Mouse (Mus musculus): Measurements from ENCODE around the gene Lrrc2. TPM values are rescaled to one million over a fixed set of nuclear protein-coding genes. Genes with fewer than 3 reads are reported as not detected.

Lrrc2 gene
- polyA plus RNA-seq, 1 experiment from 2014 or later, result 2.6 TPM

DNA sequence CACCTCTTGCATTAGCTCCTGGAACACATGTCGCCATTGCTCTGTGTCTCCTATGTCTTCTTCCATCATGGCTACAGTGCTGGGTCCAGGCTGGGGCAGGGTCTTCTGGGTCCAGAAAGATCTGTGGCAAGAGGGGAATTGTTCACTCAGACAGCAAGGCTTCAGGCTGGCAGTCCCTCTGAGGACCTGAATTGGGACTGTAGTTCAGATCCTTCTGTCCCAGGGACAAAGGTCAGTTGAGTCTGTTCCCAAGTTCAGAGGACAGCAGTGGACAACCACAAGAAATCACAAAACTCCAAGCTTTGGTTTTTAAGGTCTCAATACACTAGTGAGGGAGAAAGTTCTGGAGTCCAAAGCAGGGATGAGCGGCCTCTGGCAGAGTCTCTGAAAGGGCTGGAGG lies 38.2 kb downstream of the Lrrc2 start:
- 76% methylated on average over 2 of the region's 2 CpGs for WGBS

DNA sequence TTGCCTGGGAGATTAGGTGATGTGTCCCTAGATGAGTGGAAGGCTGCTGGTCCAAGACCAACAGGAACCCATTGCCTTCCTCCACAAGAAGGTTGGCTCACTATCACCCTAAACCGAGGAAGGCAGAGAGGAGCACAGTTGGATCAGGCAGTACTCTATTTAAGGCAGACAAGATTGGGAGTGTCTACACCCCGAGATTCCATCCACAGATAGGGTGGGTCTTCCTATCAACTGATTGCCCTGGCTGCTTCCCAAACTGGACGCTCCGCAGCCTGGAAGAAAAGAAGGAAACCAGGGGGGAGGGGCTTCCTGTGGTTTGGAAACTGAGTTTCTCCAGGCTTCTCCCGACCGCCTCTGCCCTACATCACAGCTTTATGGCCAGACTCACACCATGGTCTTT lies 38.9 kb downstream of the Lrrc2 start, which contains the start of gene Rtp3:
TSS of gene Rtp3 (minus strand) at position 380 of the 400 bp plus-strand sequence.
- Histone ChIP-seq H3K27me3 (replicated peaks) (no peaks in the 10 kb centered on the region), H3K9ac (no peak within 1 kb of the TSS), H3K4me2 (no peak within 1 kb of the TSS), H3K27ac (replicated peaks) (no peak within 1 kb of the TSS), H3K4me1 (peaks cover 8% of the 10 kb centered on the region; the same call in 1 of the 2 replicates), H3K9me3 (no peaks in the 10 kb centered on the region), H3K4me3 (no peak within 1 kb of the TSS), H3K36me3 (no peaks in the 10 kb centered on the region)
- 49% methylated on average over 6 of the region's 6 CpGs for WGBS
- no peak for ATAC-seq (ENCODE audit: extremely low read depth, insufficient number of reproducible peaks, low FRiP score, low TSS enrichment)

More for the DNA sequence above, 38.2 kb downstream of the Lrrc2 start:
- no peak for ATAC-seq (ENCODE audit: extremely low read depth, insufficient number of reproducible peaks, low FRiP score, low TSS enrichment)
- H3K4me3 ChIP-seq, result no peak overlapping the region
- no peaks in the 10 kb centered on the region for H3K27me3 ChIP-seq (replicated peaks)
- H3K4me2 ChIP-seq, result no peak overlapping the region
- no peak overlapping the region for H3K27ac ChIP-seq (replicated peaks)
- peaks cover 8% of the 10 kb centered on the region; the same call in 1 of the 2 replicates for H3K4me1 ChIP-seq
- H3K36me3 ChIP-seq, result no peaks in the 10 kb centered on the region
- H3K9me3 ChIP-seq, result no peaks in the 10 kb centered on the region
- no peak overlapping the region for H3K9ac ChIP-seq

DNA sequence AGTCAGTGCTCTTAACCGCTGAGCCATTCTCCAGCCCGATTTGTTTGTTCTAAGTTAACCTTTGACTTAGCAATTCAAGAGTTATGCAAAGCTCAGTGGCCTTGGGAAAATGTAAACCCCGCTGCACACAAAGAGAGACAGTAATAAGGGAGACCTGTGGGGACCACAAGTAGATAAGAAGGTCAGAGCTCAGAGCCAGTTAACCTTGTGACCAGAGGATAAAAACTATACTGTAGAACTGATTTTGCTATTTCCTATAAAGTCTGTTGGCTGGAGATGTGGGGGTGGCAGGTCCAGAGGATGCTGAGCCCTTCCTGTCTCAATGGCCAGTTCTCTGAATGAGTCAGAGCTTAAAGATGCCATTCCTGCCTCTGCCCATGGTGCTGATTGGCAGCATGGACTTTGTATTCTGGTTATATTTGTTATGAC lies 42.0 kb downstream of the Lrrc2 start:
- H3K4me3 ChIP-seq, result no peak overlapping the region
- peaks cover 8% of the 10 kb centered on the region; the same call in 1 of the 2 replicates for H3K4me1 ChIP-seq
- H3K27ac ChIP-seq (replicated peaks), result no peak overlapping the region
- H3K4me2 ChIP-seq, result no peak overlapping the region
- WGBS, result 39% methylated on average over 3 of the region's 3 CpGs
- no peak for ATAC-seq (ENCODE audit: extremely low read depth, insufficient number of reproducible peaks, low FRiP score, low TSS enrichment)
- no peaks in the 10 kb centered on the region for H3K9me3 ChIP-seq
- no peak overlapping the region for H3K9ac ChIP-seq
- H3K27me3 ChIP-seq (replicated peaks), result no peaks in the 10 kb centered on the region
- H3K36me3 ChIP-seq, result no peaks in the 10 kb centered on the region

DNA sequence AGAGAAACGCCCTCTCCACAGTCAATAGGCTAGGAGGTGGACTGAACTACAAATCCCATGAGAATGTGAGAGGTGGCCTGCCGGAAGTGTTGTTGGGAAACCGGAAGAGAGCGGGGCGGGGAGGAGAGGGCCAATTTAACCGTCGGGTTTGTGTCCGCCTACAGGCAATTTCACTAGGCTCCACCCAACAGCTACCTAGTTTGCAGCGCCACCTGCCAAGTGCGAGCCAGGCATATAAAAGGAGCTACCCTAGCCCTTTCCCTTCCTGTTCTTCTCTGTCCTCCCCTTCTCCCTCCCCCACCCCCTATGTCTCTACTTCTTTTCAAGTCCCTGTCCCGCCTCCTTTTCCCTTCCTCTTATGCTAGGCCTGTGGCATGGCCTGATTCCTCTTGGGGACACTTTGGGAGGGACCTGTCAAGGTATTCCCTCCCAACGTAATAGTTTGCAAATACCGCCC lies 43.4 kb downstream of the Lrrc2 start:
- no peaks in the 10 kb centered on the region for H3K9me3 ChIP-seq
- peak overlapping the region; percentile 56 for H3K4me3 ChIP-seq
- peak overlapping the region; percentile 70 for H3K4me2 ChIP-seq
- H3K4me1 ChIP-seq, result peaks cover 4% of the 10 kb centered on the region
- 0 out of 2 replicates have a peak overlapping the region, but pooled peaks have one; percentile 36 for H3K27ac ChIP-seq (replicated peaks)
- peak; percentile 73 for ATAC-seq (ENCODE audit: extremely low read depth, insufficient number of reproducible peaks, low FRiP score, low TSS enrichment)
- 10% methylated on average over 13 of the region's 13 CpGs for WGBS
- no peaks in the 10 kb centered on the region for H3K27me3 ChIP-seq (replicated peaks)
- no peaks in the 10 kb centered on the region for H3K36me3 ChIP-seq
- H3K9ac ChIP-seq, result peak overlapping the region; percentile 77

DNA sequence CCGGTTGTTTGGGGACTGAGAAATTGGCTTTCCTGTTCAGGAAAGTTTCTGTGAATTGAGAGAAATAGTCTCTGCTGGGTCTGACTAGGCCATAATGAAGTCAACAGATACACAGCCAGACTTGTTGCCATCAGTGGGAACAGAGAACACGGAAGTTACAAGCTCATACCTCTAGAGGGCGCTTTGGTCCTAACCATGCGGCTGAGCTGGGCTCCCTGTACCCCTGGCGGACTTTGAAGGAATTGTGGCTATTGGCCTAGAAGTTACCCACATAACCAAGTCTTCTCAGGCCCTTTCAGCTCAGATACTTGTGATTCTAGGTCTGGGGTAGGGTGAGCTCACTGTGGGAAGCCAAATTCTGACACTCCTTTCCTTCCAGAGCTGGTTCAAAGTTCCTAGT lies 45.9 kb downstream of the Lrrc2 start:
- Histone ChIP-seq H3K4me1 (peaks cover 4% of the 10 kb centered on the region), H3K27ac (replicated peaks) (no peak overlapping the region), H3K9ac (peak overlapping the region; percentile 28; the same call in 1 of the 2 replicates), H3K27me3 (replicated peaks) (no peaks in the 10 kb centered on the region), H3K9me3 (no peaks in the 10 kb centered on the region), H3K4me2 (no peak overlapping the region), H3K36me3 (no peaks in the 10 kb centered on the region), H3K4me3 (no peak overlapping the region)
- no peak; the same call in 1 of the 2 replicates for ATAC-seq (ENCODE audit: extremely low read depth, insufficient number of reproducible peaks, low FRiP score, low TSS enrichment)
- WGBS, result under 1% methylated on average over 5 of the region's 5 CpGs

DNA sequence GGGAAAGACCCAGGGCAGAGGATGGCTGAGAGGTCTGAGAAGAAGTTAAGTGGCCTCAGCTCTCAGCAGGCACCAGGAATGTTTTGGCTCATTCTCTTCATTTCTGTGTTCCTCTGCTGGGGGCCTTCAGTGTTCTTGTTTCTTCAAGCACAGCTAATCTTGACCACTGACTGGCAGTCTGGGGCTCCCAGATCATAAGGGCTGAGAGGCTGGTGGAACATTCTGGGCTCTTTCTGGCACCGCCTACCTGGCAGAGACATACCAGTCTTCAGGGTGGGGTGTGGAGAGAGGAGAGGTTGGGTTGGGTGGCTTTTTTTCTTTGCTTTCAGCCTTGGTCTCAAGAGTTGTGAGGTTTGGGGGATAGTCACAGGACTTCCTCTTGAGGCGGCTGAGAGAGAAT lies 47.7 kb downstream of the Lrrc2 start:
- no peak overlapping the region for H3K4me3 ChIP-seq
- no peak for ATAC-seq (ENCODE audit: extremely low read depth, insufficient number of reproducible peaks, low FRiP score, low TSS enrichment)
- H3K4me1 ChIP-seq, result peaks cover 4% of the 10 kb centered on the region
- no peaks in the 10 kb centered on the region for H3K36me3 ChIP-seq
- H3K9ac ChIP-seq, result no peak overlapping the region
- no peak overlapping the region for H3K27ac ChIP-seq (replicated peaks)
- WGBS, result 90% methylated on average over 2 of the region's 2 CpGs
- H3K27me3 ChIP-seq (replicated peaks), result no peaks in the 10 kb centered on the region
- no peaks in the 10 kb centered on the region for H3K9me3 ChIP-seq
- H3K4me2 ChIP-seq, result no peak overlapping the region

DNA sequence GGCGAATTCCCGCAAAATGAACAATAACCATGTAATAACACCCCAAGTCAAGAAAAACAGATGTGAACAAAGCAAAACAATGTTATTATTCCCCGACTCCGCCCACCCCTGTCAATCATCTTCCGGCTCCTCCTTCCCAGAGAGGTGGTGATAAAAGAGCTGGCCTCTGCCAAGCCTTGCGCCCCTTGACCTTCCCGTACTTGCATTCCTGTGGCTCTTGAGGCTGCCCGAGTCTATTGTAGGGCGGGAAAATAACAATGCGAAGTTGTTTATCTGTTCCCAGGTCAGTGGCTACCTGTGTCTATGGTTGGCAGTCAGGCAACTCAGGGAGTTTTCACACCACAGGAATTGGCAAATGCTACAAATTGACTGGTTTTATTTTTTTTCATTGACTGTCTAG lies 48.5 kb downstream of the Lrrc2 start:
- no peak overlapping the region for H3K4me3 ChIP-seq
- no peak overlapping the region for H3K27ac ChIP-seq (replicated peaks)
- no peak for ATAC-seq (ENCODE audit: extremely low read depth, insufficient number of reproducible peaks, low FRiP score, low TSS enrichment)
- H3K9ac ChIP-seq, result no peak overlapping the region
- no peaks in the 10 kb centered on the region for H3K9me3 ChIP-seq
- H3K36me3 ChIP-seq, result no peaks in the 10 kb centered on the region
- peaks cover 4% of the 10 kb centered on the region for H3K4me1 ChIP-seq
- WGBS, result 58% methylated on average over 10 of the region's 10 CpGs
- H3K4me2 ChIP-seq, result no peak overlapping the region
- H3K27me3 ChIP-seq (replicated peaks), result no peaks in the 10 kb centered on the region

DNA sequence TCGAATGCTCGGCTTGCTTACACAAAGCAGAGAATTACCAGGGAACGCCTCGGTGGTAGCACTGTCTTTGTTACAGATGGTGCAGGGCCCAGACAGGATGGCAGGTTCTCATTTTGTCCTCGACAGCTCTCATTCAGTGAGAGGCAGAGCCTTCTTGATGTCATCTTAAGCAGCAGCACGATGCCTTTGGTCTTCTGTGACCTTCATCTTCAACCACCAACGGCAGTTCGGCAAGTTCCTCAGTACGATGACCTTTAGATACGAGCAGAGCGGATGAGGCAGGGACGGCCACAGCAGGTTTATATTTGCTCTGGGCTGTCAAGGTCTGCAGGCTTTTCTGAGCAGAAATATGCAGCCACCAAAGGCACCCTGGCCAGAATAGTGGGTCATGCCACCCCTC lies 50.3 kb downstream of the Lrrc2 start:
- Histone ChIP-seq H3K4me2 (no peak overlapping the region), H3K4me1 (peaks cover 4% of the 10 kb centered on the region), H3K27ac (replicated peaks) (no peak overlapping the region), H3K36me3 (no peaks in the 10 kb centered on the region), H3K4me3 (no peak overlapping the region), H3K9me3 (no peaks in the 10 kb centered on the region), H3K9ac (no peak overlapping the region), H3K27me3 (replicated peaks) (no peaks in the 10 kb centered on the region)
- 75% methylated on average over 12 of the region's 12 CpGs for WGBS
- no peak for ATAC-seq (ENCODE audit: extremely low read depth, insufficient number of reproducible peaks, low FRiP score, low TSS enrichment)

DNA sequence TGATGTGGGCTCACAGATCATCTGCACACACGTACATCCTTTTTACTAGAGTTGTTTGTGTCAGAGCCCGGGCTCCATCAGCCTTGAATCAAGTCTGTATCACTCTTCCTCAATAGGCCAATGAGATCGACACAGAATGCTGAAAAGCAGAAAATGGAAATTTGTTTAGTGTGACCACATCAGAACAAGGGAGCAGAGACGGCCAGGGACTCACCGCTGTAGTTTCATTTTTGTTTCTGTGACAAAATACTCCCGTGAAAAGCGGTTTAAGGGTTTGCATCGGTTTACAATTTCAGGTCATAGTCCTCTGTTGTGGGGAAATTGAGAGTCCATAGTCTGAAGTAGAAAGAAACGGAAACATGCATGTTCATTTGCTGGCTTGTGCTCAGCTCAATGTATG lies 51.9 kb downstream of the Lrrc2 start:
- Histone ChIP-seq H3K27ac (replicated peaks) (no peak overlapping the region), H3K4me2 (no peak overlapping the region), H3K9ac (no peak overlapping the region), H3K4me1 (peaks cover 4% of the 10 kb centered on the region), H3K36me3 (no peaks in the 10 kb centered on the region), H3K9me3 (no peaks in the 10 kb centered on the region), H3K27me3 (replicated peaks) (no peaks in the 10 kb centered on the region), H3K4me3 (no peak overlapping the region)
- WGBS, result 88% methylated on average over 9 of the region's 9 CpGs
- no peak for ATAC-seq (ENCODE audit: extremely low read depth, insufficient number of reproducible peaks, low FRiP score, low TSS enrichment)

DNA sequence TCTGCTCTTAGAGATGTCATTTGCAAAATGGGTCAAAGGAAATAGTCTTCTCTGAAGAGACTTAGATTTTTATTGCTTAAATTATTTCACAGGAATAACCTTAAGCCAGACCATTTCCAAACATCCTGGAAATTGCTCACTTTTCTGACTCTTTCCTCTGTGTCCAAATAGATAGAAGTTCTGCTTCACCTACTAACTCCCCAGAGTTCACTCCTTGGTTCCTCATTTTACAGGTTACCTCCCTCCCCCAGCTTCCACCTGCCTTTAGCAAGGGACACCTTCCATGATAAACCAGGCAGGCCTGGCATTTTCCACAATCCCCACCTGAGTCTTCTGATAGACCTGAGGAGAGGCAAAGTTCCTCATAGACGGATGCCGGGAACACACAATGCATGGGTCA lies 55.2 kb downstream of the Lrrc2 start:
- Histone ChIP-seq H3K9ac (no peak overlapping the region), H3K4me3 (no peak overlapping the region), H3K9me3 (no peaks in the 10 kb centered on the region), H3K27me3 (replicated peaks) (no peaks in the 10 kb centered on the region), H3K27ac (replicated peaks) (no peak overlapping the region), H3K4me1 (no peaks in the 10 kb centered on the region), H3K36me3 (no peaks in the 10 kb centered on the region), H3K4me2 (no peak overlapping the region)
- 88% methylated on average over 2 of the region's 2 CpGs for WGBS
- no peak for ATAC-seq (ENCODE audit: extremely low read depth, insufficient number of reproducible peaks, low FRiP score, low TSS enrichment)

DNA sequence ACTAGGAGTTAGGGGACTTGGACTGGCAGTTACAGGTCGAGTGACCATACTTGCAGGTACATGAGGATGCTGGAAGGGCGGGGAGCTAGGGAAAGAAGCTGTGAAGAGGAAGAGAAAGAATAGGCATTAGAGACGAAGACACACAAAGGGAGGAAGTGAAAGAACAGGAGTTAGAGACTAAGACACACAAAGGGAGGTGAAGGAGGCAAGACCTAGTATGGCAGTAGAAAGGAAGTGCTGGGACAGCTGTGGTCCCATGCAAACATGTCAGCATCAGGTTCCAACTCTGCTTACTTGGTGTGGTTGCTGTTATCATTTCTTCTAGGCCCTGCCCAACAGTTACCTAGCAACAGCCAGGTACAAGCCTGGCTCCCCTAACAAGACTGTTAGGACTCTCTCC lies 58.4 kb downstream of the Lrrc2 start:
- Histone ChIP-seq H3K4me1 (peaks cover 16% of the 10 kb centered on the region), H3K36me3 (no peaks in the 10 kb centered on the region), H3K27me3 (replicated peaks) (no peaks in the 10 kb centered on the region), H3K4me2 (no peak overlapping the region), H3K4me3 (no peak overlapping the region), H3K27ac (replicated peaks) (no peak overlapping the region), H3K9ac (no peak overlapping the region), H3K9me3 (no peaks in the 10 kb centered on the region)
- ATAC-seq (ENCODE audit: extremely low read depth, insufficient number of reproducible peaks, low FRiP score, low TSS enrichment), result no peak
- 68% methylated on average over 3 of the region's 3 CpGs for WGBS

DNA sequence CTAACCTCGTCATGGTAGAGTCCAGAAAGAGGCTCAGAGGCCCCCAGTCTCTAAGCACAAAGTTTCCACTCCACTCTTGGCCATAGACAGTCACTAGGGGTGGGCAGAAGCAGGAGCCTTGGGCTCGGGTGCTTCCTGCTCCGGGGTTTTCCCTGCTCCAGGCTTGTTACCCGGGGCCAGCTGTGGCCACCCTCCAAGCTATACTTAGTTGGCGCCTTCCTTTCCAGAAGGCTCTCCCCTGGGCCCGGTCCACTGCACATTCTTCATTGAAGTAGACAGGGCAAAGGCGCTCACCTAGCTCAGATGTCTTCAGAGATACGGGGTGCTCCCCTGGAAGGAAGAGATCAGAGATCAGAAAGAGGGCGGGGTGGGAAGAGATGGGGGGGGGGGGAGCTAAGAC lies 60.2 kb downstream of the Lrrc2 start:
- Histone ChIP-seq H3K4me2 (no peak overlapping the region), H3K27ac (replicated peaks) (no peak overlapping the region), H3K4me3 (no peak overlapping the region), H3K27me3 (replicated peaks) (no peaks in the 10 kb centered on the region), H3K9me3 (no peaks in the 10 kb centered on the region), H3K36me3 (no peaks in the 10 kb centered on the region), H3K9ac (no peak overlapping the region), H3K4me1 (peaks cover 16% of the 10 kb centered on the region)
- WGBS, result 72% methylated on average over 9 of the region's 9 CpGs
- no peak for ATAC-seq (ENCODE audit: extremely low read depth, insufficient number of reproducible peaks, low FRiP score, low TSS enrichment)

All from heart, embryonic 13.5 days (tissue).